Mouse (Mus musculus) left cerebral cortex, postnatal 36 days (tissue): Measurements from ENCODE around the gene Zbed5. TPM values are rescaled to one million over a fixed set of nuclear protein-coding genes. Genes with fewer than 3 reads are reported as not detected.
"Not testable (repeated sequence)": the region's sequence is repeated elsewhere in the genome, so short reads cannot be mapped to it uniquely, and the experiment has no call there.

Source experiments
- DNase-seq, 2 experiments: peaks; one replicate each; pipeline ENCODE4 v3.0.0; 2021 to 2022; ENCODE audit warnings: low spot score in 2 of 2, mixed read lengths in 1 of 2
- intact Hi-C: fragments of 180-260 bp; cut with DNase I; formaldehyde crosslinking; loops from one replicate; pipeline ENCODE4 v1.15.1; 2025
- total RNA-seq, 2 experiments: library from RNA; stranded (reverse); gene quantifications; 2 replicates each; pipeline ENCODE4 v1.2.3; 2021

Gene Zbed5
- total RNA-seq, 2 experiments from 2014 or later, result 5.1 to 5.6 TPM

GRCm38 (mm10) chr5:129907775-129908174, 12.3 kb downstream of the Zbed5 start:
- no peak for DNase-seq
- intact Hi-C loops, result loop anchor here (5.0 kb wide), 1 partner anchor 35 kb away; the partner anchor contains the start of gene Vkorc1l1

GRCm38 (mm10) chr5:129908242-129908965, 12.9 kb downstream of the Zbed5 start, which contains the start of gene Nupr1l:
Gene Nupr1l (plus strand): TSS chr5:129908540.
- DNase-seq, result peak; percentile 87
- intact Hi-C loops, result loop anchor here (5.0 kb wide), 1 partner anchor 34 kb away; the partner anchor contains the start of gene Vkorc1l1

GRCm38 (mm10) chr5:129909147-129909546, 13.6 kb downstream of the Zbed5 start:
- intact Hi-C loops, result loop anchor here (5.0 kb wide), 1 partner anchor 33 kb away; the partner anchor contains the start of gene Vkorc1l1
- DNase-seq, result no peak

GRCm38 (mm10) chr5:129909591-129909990, 14.1 kb downstream of the Zbed5 start:
- DNase-seq, result no peak
- intact Hi-C loops, result loop anchor here (5.0 kb wide), 1 partner anchor 33 kb away; the partner anchor contains the start of gene Vkorc1l1

DNA sequence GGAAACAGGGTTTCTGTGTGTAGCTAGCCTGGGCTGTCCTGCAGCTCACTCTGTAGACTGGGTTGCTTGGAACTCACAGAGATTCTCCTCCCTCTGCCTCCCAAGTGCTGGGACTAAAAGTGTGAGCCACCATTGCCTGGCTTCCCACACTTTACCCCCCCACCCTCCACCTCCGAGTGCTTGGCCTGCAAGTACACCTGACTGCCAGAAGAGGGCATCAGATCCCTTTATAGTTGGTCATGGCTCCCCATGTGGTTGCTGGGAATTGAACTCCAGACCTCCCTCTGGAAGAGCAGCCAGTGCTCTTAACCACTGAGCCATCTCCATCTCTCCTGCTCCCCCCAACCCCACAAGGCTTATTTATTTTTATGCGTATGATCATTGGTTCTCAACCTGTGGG, 18.5 kb downstream of the Zbed5 start:
- intact Hi-C loops, result no loop called here
- DNase-seq, result no peak

- DNase-seq, intact Hi-C loops: not testable (repeated sequence)
These were observed 20.0 kb downstream of the Zbed5 start for GRCm38 (mm10) chr5:129915491-129915890.

DNA sequence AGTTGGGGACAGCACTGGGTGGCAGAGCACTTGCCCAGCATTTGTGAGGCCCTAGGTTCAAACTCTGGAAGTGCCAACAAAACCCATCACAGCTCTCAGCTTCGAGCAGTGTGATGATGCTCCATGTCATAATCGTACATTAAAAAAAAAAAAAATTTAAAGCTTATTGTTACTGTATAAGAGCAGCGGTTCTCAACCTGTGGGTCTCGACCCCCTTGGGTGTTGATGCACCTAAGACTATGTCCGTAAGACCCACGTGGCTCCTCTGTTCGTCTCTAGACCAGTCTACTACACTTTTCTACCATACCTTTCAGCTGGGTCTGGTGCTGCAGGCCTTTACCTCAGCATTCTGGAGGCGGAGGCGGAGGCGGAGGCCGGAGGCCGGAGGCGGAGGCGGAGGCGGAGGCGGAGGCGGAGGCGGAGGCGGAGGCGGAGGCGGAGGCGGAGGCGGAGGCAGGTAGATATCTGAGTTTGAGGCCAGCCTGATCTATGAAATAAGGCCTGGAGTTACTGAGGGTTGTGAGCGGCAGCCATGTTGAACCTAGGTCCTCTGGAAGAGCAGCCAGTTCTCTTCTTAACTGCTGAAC, 22.6 kb downstream of the Zbed5 start:
- intact Hi-C loops, result no loop called here
- DNase-seq, result no peak

DNA sequence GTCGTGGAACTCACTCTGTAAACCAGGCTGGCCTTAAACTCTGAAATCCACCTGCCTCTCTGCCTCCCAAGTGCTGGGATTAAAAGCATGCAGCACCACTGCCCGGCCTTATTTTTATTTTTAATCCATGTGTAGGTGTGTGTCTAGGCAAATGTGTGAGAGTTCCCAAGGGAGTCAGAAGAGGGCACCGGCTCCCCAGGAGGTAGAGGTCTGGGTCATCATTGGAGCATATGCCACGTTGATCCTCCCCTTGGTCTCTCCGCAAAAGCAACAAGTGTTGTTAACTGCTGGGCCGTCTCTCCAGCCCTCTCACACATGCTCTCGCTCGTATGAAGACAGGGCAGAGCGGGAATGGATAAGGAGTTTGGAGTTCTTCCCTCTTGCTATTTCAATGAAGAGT, 23.2 kb downstream of the Zbed5 start:
- intact Hi-C loops, result no loop called here
- DNase-seq, result no peak

DNA sequence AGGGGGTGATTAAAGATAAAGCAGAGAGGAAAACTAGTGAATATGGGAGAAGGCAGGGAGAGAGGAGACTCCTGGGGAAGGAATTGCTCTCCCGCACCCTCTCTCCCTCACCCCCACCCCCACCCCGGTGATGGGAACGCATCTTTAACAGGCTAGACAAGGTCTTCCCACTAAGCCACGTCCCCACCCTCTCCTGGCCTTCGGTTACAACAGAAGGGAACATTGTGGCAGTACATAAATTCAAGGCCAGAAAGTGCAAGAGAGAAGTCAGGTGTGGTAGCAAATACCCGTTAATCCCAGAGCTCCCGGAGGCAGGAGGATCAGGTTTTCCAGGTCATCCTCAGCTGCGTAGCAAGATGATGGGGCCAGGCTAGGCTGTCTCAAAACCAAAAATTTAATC, 23.8 kb downstream of the Zbed5 start:
- no peak for DNase-seq
- intact Hi-C loops, result no loop called here

DNA sequence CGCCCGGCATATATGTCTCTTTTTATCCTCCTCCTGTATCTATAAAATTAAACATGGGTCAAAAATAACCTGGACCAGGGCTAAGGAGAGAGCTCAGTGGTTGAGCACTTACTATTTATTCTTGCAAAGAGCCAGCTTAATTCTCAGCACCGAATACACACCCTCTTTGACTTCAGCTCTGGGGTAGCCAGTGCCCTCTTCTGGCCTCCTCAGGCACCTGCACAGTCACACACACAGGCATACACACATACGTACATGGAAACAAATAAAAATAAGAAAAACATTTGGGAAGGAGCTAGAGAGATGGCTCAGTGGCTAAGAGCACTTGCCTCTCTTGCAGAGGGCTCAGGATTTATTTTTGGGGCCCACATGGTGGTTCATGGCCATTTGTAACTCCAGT, 26.4 kb downstream of the Zbed5 start:
- intact Hi-C loops, result no loop called here
- DNase-seq, result no peak

- DNase-seq, result no peak
- intact Hi-C loops, result no loop called here
These were observed 29.4 kb downstream of the Zbed5 start for GRCm38 (mm10) chr5:129924820-129925452.

DNA sequence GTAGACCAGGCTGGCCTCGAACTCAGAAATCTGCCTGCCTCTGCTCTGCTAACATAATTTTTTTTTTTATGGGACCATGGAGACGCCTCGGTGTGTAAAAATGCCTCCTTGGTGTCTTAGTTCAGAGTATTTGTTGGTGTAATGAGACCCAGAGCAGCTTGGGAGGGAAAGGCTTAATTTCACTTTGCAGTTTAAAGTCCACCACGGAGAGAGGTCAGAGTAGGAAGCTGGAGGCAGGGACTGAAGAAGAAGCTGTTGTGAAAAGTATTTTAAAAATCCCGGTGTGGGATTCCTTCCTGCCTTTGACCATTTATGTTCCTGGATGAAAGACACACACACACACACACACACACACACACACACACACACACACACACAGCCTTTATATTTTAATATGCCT, 30.4 kb downstream of the Zbed5 start:
- DNase-seq, result no peak
- intact Hi-C loops, result no loop called here

DNA sequence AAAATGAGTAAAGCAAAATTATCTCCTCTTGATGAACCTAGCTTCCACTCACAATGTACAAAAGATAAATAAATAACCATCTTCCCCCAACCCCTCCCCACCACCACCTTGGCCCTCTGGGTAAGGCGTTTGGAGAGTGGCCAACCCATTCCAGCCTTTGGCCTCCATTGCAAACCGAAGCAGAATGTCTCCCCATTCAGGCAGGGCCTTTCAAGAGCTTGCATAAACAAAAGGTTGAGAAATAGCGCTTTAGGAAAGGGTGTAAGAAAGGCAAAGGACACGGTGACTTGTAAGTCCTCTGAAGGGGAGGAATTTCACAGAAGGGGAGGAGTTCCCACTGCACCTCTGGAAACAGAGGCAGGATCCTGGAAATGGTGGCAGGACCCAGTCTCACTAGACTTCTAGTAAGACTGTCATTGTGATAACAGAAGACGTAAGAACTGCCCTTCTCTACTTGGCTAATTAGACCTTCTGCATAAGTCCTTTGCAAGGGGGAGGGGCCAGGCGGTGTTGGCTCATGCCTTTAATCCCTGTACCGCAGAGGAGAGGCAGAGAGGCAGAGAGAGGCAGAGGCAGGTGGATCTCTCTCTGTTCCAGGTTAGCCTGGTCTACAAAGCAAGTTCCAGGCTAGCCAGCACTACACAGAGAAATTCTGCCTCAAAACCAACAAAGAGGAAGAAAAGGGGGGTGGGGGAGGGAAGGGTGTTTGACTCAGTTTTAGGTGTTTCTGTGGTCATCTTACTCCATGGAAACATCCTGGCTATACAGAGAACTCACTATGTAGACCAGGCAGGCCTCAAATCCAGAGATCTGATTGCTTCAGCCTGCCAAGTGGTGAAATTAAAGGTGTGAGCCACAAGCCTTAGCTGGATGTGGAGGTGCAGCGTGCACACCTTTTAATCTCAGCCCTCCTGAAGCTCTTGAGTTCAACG, 34.7 kb downstream of the Zbed5 start:
- intact Hi-C loops, result no loop called here
- DNase-seq, result no peak

DNA sequence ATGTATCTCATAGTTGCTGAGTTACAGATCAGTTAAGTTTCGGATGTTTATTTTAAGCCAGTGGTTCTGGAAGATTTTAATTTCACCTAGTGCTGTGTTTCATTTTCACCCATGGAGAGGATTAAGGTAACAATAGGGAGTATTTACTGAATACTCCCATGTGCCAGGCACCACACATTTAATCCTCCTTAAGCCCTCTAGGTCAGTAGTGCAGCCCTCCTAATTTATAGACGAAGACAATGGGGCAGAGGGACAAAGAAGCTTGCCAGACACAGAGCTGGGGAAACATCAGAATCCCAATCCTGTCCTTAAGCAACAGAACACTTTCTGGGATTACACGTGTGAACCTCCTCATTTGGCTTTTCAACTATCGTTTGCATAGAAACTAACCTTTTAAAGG, 41.4 kb downstream of the Zbed5 start:
- no peak for DNase-seq
- intact Hi-C loops, result no loop called here

DNA sequence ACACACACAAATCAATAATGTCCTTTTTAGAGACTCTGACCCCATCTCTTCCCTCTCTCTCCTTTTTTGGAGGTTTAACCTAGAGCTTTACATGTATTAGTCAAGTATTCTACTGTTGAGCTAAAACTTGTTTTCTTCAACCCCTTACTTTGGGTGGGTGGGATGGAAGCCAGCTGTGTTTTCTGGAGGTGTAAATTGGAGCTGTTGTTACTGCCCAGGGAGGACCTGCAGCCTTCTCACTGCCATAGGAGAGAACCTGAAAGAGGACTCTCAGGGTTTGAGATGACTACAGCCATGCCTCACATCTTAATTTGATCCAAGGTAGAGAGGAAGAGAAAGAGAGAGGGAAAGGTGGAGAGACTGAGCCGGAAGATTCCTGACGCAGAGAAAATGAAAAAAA, 44.8 kb downstream of the Zbed5 start:
- DNase-seq, result no peak
- intact Hi-C loops, result loop anchor here (5.0 kb wide), 1 partner anchor 33 kb away; the partner anchor contains the start of gene Nupr1l

GRCm38 (mm10) chr5:129940736-129941494, 45.4 kb downstream of the Zbed5 start:
- intact Hi-C loops, result loop anchor here (5.0 kb wide), 1 partner anchor 34 kb away; the partner anchor contains the start of gene Nupr1l

DNA sequence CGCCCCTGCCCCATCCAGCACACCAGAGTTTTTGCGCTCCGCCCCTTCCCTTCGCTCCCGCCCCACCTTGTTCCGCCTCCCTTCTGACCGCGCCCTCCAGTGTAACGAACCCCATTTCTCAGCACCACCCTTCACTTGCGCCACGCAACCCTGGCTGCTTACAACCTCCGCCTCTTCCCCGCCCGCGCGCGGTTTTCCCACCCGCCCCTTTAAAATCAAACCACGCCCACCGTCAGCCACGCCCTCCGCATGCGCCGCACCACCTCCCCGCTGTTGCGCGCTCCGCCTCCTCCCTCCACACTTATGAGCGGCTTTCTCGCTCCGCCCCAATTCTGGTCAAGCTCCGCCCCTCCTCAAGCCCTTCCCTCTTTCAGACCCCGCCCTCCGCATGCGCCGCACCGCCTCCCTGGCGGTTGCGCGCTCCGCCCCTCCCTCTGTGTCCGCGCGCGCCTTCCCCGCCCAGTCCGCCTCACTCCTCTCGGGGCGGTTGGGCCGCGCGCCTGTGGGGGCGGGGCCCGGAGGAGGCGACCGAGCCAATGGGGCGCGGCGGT, 46.0 kb downstream of the Zbed5 start, which contains the start of gene Vkorc1l1:
TSS of gene Vkorc1l1 (plus strand) at position 476 of the 551 bp plus-strand sequence.
- peak; percentile 95 to 97 for DNase-seq
- intact Hi-C loops, result loop anchor here (5.0 kb wide), 1 partner anchor 34 kb away; the partner anchor contains the start of gene Nupr1l

More at GRCm38 (mm10) chr5:129940736-129941494, 45.4 kb downstream of the Zbed5 start:
- no peak for DNase-seq
